Mouse (Mus musculus) right cerebral cortex, adult 18-20 months (tissue): Measurements from ENCODE around the gene Dcbld1.
"Not testable (repeated sequence)": the region's sequence is repeated elsewhere in the genome, so short reads cannot be mapped to it uniquely, and the experiment has no call there.

Experiments
- DNase-seq: peaks from one replicate; pipeline ENCODE4 v3.0.0; 2022; ENCODE audit warnings: mixed read lengths

The Dcbld1 gene

DNA sequence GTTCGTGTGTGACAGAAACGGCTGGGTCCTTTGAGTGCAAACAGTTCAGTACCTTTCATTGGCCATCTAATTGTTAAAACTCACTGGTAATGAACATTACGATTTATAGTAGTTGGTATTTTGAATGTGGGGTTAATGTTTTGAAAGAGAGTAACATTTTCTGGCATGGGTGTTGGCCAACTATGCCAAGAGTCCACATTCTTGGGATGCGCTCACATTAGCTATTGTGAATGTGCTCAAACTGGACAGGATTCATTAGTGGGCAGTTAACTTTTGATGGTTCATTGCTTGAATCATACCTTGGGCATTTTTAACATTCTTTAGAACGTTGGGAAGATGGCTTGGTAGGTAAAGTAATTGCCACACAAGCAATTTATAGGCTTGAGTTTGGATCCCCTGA is 30.7 kb downstream of the Dcbld1 start:
- no peak for DNase-seq

DNA sequence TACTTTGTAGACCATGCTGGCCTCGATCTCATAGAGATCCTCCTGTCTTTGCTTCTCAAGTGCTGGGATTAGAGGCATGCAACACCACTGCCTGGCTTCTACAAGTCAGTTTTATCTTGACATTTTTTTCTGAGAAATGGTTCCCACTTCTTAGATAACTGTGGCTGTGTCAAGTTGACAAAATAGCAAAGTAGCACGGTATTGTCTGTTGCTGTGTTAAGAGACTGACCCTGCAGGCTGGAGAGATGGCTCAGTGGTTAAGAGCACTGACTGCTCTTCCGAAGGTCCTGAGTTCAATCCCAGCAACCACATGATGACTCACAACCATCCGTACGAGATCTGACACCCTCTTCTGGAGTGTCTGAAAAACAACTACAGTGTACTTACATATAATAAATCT is 35.5 kb downstream of the Dcbld1 start:
- DNase-seq, result no peak

DNA sequence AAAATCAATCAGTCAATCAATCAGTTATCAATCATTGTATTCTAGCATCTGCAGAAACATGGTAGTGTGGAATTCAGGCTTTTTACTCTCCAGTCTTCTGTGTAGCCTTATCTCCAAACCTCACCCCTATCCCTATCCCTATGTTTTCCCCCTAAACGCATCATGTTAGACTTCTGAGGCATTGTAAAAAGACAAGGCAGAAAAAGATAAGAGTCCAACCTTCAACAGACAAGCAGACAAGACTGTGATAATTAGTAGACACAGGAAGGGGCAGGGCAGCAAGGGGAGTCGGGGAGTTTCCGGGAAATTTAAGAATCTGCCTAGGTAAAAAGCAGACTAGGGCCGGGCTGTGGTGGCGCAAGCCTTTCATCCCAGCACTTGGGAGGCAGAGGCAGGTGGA is 38.0 kb downstream of the Dcbld1 start:
- DNase-seq, result no peak

DNA sequence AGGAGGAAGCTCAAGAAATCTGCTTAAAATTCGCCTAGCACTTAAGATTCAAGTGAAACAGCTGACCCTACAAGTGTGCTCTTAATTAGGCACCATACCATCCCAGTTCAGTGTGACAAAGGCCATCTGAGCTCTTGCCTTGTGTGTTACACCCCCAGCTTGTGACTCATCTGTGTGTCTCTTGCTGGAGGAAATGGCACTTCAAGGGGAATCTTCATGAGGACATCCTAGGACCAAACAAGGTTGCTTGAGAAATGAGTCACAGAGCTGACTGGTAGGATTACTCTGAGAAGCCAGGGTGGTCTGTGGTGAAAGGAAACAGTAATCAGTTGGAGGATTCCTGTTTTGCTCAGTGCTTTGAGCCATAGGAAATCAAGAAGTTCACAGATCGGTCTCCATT is 39.6 kb downstream of the Dcbld1 start:
- DNase-seq, result no peak

DNA sequence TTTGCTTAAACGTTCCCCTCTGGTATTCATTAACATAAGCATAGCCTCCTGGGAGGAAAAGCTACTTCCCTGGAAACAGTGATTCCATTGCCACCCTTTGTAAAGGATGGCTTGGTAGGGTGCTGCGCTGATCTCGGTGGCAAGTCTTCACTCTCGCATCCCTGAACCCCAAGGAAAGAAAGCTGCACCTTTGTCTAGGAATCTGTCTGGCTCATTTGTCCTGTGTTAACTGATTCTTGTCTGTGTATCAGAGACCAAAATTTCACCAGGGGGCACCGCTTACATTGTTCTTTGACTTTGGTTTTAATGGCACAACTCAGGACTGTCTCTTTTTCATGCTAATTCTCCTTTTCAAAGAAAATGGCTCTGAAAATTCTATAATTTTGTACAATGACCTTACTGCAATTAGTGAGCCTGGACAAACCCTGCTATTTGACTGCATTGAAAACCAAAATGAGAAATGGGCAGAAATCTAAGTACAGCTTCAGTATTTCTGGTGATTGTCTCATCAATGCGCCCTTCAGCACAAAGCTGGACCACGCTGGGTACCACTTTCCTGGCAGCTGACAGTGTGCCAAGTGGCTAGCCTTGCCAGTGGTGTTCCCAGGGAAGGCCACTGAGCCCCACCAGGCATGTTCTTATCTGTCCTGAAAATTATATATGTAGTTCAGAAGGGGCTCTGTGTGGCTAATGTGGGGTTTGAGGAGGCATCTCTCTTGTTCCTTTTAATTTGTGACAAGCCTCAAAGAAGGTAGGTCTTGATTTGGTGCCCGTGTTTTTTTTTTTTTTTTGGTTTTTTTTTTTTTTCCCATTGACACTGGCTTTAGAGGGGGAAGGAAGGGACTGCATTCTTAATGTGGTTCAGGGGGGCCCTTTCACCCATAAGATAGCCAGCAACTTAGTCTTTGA is 40.8 kb downstream of the Dcbld1 start:
- no peak for DNase-seq

DNA sequence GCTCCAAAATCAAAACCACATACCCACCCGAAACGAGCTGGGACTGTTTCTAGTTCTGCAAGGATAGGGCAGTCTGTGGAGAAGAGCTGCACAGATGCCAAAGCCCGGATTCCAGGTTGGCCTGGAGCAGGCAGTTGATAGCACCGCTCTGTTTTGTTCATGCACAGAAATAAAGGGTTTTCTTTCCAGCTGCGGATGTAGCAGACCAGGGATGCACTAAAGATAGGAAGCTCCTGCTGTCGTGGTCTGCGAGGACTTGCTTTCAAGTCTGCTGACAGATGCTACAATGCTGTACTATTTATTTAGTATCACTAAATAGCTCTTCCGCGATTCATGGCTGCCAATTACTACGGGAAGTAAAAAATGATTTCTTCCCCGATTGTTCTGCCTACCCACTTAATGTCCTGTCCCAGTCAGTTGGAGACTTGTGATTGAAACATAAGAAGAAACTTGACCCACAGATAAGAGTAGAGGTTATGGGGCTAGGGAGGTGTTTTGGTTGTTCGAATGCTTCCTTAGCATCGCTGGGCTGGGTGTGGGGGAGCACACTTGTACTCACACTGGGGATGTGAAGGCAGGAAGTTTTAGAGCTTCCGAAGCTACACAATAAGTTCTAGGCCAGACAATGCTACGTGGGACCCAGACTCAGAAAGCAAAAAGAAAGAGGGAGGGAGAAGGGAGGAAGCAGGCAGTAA is 41.6 kb downstream of the Dcbld1 start:
- no peak for DNase-seq

DNA sequence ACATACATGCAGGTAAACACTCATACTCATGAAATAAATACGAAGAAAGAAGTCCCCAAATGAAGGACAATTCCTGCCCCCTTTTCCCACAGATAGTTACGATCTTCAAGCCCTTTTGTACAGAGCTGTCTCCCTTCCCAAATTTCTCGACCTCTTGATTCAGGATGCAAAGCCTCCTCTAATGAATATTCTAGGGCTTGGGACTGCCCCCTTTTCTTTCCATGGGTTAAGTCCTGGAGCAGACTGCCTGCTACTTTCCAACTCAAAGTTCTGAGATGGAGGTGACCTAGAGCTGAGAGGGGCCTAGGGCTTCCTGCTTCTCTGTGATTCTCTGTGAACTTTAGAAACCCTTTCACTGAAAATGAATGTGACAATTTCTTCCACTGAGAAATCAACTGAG is 43.2 kb downstream of the Dcbld1 start:
- DNase-seq, result no peak

DNA sequence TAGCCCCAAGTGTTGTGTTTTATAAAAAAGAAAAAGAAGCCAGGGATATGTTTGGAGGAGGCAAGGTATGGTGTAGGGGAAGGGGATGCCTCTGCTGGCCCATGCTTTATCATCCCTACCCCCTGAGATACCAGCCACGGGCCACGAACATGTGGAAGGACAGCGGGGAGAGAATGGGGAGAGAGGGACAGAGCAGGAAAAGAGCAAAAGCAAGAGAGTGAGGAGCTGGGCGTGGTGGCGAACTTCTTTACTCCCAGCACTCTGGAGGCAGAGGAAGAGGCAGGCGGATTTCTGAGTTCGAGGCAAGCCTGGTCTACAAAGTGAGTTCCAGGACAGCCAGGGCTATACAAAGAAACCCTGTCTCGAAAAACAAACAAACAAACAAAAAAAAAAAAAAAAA is 44.1 kb downstream of the Dcbld1 start:
- not testable (repeated sequence) for DNase-seq

DNA sequence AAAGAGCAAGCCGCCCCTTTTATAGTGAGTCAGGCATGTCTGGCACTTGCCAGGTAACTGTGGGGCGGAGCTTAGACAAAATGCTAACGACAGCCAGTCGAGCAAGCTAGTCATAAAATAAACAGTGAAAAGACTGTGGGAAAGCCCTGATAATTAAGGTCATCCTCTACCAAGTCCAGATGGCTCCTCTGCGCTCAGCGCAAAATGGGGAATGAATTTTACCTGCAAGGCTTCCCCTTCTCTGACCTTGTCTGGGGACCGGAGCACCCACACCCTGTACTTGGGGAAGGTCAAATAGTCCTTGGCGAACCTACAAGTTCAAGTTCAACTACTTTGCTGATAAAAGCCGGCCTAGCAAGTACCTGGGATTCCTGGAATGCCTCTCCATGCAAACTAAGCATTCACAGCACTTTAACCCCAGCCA is 44.6 kb downstream of the Dcbld1 start:
- no peak for DNase-seq

DNA sequence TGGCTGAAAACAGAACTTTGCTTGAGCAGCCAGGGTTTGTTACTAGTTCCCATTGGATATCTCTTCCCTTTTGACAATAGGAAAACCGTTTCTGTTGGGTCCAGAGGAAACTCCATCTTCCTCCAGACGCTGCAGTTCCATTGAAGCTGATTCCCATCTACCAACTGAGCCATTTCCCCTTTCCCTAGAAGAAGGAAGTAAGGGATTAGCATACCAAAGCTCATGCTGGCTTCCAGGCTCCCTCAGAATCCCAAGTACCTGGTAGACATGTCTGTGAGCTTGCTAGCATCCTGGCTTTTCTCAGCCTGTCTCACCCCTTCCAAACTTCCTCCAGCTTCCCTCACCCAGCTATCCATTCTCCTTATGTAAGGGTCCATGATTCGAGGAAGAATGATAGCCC is 45.4 kb downstream of the Dcbld1 start:
- no peak for DNase-seq

DNA sequence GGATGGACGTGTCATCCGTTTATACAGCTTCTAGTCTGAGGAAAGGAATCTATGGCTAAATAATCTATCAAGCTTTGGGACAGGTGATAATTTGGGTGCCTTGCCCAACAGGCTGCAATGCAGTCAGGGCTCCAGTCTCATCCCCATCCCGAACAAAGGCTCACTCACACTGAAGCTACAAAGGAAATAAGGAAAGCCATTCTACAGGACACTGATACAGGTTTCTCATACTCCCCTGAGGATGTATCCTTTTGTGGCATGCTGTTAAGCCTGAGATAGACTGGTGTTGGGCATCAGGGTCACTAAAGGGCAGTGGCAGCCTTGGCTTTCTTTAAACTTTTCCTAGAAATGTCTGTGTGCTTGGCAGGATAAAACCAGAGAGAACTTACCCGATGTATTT is 46.5 kb downstream of the Dcbld1 start:
- no peak for DNase-seq

DNA sequence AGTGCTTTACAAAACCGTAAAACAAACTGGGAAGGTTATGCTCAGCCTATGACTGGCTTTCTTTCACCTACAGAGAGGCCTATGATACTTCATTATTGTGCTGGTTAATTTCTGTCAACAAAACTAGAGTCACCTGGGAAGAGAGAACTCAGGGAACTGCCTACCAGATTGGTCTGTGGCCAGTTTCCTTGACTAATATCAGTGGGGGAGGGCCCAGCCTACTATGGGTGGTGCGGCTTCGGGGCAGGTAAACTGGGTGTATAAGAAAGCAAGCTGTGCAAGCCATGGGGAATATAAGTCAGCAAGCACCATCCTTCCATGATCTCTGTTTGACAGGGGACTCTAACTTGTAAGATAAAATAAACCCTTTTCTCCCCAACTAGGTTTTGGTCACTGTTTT is 47.2 kb downstream of the Dcbld1 start:
- DNase-seq, result no peak

DNA sequence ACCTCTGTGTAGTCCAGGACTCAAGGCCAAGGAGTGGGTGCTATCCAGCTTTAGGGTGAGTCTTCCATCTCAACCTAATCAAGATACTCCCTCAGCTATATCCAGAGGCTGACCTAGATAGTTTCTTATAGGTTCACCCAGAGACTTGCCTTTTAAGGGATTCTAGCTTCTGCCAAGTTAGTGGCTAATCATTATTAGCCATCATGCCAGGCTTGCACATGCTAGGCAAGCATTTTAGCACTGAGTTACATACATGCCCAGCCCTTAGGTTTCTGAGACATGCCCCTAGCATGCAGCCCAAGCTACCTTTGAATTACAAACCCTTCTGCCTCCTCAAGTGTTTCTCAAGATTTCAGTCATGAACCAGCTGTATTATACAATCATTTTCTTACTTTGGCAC is 47.9 kb downstream of the Dcbld1 start:
- no peak for DNase-seq

DNA sequence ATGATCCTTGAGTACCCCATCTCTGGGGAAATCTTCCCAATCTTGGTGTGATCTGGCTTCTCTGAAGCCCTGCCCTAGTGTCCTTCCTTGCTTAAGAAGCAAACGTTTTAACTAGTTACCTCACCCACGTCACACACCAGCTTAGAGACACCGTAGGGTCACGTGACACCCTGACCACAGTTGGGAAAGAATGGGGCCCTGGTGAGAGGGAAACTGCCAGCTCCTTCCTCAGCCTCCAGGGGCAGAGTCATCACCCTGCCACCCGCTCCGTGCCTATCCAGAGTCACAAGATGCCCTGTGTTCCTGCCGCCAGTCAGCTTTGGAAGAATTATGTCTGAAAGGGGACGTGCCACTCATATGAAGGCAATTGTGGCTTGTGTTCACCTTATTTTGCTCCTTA is 51.2 kb downstream of the Dcbld1 start:
- no peak for DNase-seq

DNA sequence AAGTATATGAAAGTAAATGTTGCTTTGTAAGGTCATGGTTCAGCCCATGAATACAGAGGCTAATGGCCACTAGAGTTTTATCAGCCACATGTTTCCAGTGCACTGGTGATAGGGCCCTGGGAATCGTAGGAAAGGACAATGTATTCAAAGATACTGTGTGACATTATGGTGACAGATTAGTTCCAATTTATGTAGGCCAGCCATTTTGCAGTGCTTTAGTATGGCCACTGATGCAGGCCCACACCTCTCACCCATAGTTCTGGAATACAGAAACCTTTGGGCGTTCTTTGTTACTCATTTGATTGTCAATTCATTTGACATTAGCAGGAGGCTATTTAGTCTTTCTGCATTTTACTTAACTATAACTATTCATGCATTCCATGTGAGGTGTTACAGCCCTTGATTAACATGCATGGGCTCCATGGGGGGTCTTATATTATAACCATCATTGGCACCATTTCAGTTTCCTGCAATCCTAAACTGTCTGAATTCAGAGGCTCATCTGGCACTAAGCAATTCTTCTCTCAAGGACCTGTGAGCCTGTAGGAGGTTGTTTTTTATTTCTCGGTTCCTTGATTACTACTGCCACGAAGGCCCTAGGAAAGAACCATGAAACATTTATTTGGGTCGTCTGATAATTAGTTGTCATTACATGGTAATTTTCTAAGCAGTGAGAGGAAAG is 54.6 kb downstream of the Dcbld1 start:
- DNase-seq, result no peak

DNA sequence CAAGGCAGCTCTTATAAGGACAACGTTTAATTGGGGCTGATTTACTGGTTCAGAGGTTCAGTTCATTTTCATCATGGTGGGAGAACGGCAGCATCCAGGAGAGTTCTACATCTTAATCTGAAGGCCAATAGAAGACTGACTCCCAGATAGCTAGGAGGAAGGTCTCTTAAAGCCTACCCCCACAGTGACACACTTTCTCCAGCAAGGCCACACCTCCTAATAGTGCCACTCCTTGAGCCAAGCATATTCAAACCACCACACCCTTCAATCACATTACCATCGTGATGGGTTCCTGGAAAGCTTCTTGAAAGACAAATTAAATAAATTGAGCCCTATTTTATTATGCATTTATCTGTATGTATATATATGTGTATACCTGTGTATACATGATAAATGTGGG is 55.8 kb downstream of the Dcbld1 start:
- DNase-seq, result no peak

DNA sequence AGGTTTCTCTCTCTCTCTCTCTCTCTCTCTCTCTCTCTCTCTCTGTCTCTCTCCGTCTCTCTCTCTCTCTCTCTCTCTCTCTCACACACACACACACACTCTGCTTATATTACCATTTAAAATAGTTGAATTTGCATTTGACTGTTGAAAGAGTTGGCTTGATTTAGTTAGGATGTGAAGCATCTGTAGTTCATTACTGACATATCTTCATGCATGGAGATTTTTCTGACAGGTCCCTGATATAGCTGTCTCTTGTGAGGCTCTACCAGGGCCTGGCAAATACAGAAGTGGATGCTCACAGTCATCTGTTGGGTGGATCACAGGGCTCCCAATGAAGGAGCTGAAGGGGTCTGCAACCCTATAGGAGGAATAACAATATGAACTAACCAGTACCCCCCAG is 59.0 kb downstream of the Dcbld1 start:
- not testable (repeated sequence) for DNase-seq

DNA sequence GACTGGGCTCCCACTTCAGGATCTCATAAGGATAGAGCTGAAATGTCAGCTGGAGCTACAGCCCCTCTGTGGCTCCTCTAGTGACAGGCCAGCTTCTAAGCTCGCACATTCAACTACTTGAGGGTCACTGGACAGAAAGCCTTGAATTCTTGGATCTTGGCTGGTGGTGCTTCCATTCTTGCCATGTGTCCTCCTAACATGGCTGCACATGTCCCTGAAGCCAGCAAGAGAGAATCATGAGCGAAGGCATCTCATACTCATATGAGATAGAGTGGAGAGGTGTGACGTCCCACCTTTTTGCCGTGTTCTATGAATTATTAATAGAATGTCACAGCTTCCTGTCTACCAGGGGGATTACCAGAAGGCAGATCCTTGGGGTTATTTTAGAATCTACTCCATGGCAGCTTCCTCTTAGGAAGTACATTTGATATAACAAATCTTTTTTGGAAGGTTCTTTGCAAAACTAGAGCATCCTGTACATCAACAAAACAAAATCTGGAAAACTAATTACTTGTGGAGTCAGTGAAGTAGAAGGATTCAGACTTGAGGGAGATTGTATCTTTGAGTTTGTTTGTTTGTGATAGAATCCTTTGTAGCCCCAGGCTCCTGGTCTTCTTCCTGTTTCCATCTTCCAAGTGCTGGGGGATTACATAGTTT is 60.6 kb downstream of the Dcbld1 start:
- no peak for DNase-seq

DNA sequence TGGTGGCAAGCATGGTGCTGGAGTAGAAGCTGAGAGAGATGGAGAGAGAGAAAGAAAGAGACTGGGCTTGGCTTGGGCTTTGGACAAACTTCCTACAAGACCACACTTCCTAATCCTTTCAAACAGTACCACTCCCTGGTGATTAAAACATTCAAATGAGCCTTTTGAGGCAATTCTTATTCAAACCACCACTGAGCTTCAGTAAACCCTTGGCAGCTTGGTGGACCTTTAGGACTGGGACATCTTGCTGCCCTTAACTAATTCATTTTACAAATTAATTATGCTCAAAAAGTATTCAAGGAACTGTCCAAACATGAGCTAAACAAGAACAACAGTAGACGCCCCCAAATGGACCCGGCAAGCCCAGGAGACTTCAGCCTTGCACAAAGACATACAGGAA is 62.5 kb downstream of the Dcbld1 start:
- no peak for DNase-seq

DNA sequence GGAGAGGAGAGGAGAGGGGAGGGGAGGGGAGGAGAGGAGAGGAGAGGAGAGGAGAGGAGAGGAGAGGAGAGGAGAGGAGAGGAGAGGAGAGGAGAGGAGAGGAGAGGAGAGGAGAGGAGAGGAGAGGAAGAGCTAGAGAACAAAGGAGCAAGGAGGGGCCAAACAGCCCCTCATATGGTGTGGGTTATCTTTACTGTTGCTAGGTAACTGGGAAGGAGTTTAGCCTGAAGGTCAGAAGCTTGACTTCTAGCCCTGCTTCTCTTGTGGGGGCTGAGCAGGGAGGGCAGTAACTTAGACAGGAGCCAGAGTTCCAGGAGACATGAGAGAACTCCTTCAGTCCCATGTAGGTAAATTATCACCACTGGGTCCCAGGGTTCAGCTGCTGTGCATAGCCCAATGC is 65.1 kb downstream of the Dcbld1 start:
- not testable (repeated sequence) for DNase-seq

DNA sequence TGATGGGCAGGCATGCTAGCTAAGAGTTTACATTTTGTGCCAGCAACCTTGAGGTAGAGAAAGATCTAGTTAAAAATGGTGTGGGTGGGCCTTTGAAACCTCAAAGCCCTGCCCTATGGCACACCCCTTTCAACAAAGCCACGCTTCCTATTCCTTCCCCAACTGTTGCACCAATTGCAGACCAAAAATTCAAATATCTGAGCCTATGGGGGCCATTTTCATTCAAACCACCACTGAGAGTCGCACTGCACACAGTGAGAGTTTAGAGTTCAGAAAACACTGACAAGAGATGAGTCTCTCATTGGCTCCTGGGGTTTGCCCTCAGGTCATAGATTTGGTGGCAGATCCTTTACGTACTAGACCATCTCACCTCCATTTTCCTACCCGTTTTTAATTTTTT is 68.3 kb downstream of the Dcbld1 start:
- DNase-seq, result no peak

DNA sequence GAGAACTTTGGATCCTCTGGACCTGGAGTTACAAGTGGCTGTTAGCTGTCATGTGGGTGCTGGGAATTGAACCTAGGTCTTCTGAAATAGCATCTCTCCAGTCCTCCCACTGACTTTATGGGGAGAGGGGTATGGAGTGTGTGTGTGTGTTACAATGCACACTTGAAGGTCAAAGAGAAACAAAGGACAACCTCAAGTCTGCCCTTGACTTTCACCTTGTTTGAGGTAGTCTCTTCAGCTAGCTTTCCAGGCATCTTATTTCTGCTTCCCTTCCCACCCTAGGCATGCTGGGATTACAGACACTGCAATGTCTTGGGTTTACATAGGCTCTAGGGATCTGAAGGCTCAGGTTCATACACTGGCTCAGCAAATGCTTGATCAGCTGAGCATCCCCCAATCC is 68.9 kb downstream of the Dcbld1 start:
- DNase-seq, result no peak

DNA sequence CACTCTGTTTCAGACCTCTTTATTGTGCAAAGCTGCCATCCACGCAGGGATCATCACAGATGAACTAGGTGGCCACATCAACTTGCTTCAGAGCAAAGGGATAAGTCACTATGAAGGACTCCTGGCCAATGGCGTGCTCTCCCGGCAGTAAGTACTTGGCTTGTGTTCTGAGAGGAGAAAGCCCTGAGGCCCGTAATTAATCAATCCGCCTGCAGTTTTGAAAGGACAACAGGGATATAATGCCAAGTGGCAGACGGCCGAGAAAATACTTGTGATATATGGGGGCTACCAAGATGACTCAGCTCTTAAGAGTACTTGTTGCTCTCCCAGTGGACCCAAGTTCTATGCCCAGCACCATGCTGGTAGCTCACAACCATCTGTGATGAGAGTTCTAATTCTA is 71.2 kb downstream of the Dcbld1 start:
- no peak for DNase-seq
